Mouse (Mus musculus) megakaryocyte, embryonic 14.5 days (primary cell): ENCODE data around the gene Pcp2.

Experiments
- FLI1 ChIP-seq: IDR thresholded peaks from 2 replicates; pipeline ENCODE4 v1.6.1; 2012; ENCODE audit warnings: low read length, inconsistent platforms, mixed read lengths
- GATA1 ChIP-seq: IDR thresholded peaks from 3 replicates; pipeline ENCODE4 v1.6.1; 2012; ENCODE audit warnings: mixed read lengths, low read length, inconsistent platforms, borderline replicate concordance

DNA sequence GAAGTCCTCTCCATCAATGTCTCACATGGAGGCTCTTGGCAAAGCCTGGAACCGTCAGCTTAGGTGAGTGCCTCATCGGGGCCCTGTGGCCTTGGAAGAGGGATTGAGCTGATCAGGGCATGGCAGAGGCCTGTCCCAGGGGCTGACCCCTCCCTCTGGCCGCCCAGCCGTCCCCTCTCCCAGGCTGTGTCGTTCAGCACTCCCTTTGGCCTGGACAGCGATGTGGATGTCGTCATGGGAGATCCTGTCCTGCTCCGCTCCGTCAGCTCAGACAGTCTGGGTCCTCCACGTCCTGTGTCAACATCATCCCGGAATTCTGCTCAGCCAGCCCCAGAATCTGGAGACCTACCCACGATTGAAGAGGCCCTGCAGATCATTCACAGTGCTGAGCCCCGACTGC lies 21.9 kb downstream of the Pcp2 start:
- TF ChIP-seq FLI1, result no peak
- no peak for TF ChIP-seq GATA1
